Mouse (Mus musculus) frontal cortex, postnatal 10 days (tissue): ENCODE measurements around the gene Smim8.

Experiments used
- DNase-seq, 2 experiments: peaks; one replicate each; pipeline ENCODE4 v3.0.0; 2022; ENCODE audit warnings: low spot score in 2 of 2, mixed read lengths in 1 of 2

Smim8 gene

DNA sequence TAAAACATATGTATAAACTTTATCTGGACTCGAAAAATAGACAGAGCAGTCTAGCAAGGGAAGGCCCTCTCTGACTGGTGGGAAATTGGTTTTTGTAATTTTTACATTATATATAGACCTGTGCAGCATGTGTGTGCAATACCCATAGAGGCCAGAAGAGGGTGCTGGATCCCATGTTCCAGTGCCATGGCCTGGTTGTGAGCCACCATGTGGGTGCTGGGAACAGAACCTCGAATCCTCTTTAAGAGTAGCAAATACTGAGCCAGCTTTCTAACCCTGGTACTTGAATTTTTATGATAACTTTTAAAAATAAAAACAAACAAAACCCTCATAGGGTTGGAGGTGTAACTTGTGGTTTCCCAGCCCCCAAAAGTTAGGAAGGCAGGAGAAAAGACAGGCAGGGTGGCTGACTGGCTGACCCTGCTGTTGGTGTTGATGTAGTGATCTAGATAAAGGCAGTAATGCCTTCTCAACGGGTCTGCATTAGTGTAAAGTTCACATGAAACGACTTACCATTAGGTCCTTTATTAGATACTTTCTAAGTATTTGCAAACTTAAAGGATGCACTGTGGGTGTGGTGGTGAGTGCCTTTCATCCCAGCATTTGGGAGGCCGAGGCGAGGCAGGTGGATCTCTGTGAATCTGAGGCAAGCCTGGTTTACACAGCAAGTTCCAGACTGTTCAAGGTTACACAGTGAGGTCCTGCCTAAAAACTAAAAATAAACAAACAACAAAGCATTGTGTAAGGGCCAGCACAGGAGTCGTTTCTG, 57.9 kb downstream of the Smim8 start:
- DNase-seq: no peak

DNA sequence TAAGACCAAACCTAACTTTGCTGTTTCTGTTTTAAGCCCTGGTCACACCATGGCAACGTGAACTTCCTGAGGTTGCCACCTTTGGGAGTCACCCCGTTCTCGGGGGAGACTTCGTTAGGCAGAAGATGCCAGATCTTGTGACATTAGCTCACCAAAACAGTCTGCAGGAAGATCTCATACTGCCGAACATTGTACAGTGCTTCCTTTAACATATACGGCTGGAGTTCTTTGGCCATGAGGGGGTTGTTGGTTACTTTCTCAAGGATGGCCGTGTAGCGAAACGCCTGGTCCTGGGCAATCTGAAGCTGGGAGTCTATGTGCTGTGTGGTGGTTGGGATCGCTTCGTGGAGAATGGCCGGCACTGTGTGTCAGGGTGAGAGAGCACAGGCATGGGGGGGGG, 58.8 kb downstream of the Smim8 start:
- DNase-seq: no peak
